Mouse (Mus musculus): Measurements from ENCODE around the gene Olfr1030. TPM values are rescaled to one million over a fixed set of nuclear protein-coding genes. Genes with fewer than 3 reads are reported as not detected.

Gene Olfr1030
- polyA plus RNA-seq (2015; fragmentation: Illumina TruSeq; extraction: RNeasy Lipid Tissue Mini Kit (QIAGEN cat#74804); ENCODE audit: low read depth, low replicate concordance), result not detected

GRCm38 (mm10) chr2:85978976-85979375 is at the start of gene Olfr1030:
TSS of gene Olfr1030 (plus strand) at chr2:85979276.

GRCm38 (mm10) chr2:85950137-85950536 is 28.9 kb upstream of the Olfr1030 start, which contains the start of gene Olfr1028:
TSS of gene Olfr1028 (plus strand) at chr2:85950437.

GRCm38 (mm10) chr2:85973595-85973994 is 5.5 kb upstream of the Olfr1030 start, which contains the start of gene Olfr1029:
TSS of gene Olfr1029 (plus strand) at chr2:85973895.

GRCm38 (mm10) chr2:85990004-85990403 is 10.9 kb downstream of the Olfr1030 start, which contains the start of gene Olfr1031:
TSS of gene Olfr1031 (plus strand) at chr2:85990304.

GRCm38 (mm10) chr2:86005240-86005639 is 26.2 kb downstream of the Olfr1030 start, which contains the start of gene Olfr1032:
TSS of gene Olfr1032 (plus strand) at chr2:86005540.

GRCm38 (mm10) chr2:86020406-86020805 is 41.3 kb downstream of the Olfr1030 start, which contains the start of gene Olfr1033:
TSS of gene Olfr1033 (plus strand) at chr2:86020633.

Other genes with a start within 250 kb of the Olfr1030 start
- not detected for gene Olfr1012, start 216.5 kb upstream of the Olfr1030 start, polyA plus RNA-seq (2015; fragmentation: Illumina TruSeq; extraction: RNeasy Lipid Tissue Mini Kit (QIAGEN cat#74804); ENCODE audit: low read depth, low replicate concordance)
- not detected for gene Olfr1013, start 212.2 kb upstream of the Olfr1030 start, polyA plus RNA-seq (2015; fragmentation: Illumina TruSeq; extraction: RNeasy Lipid Tissue Mini Kit (QIAGEN cat#74804); ENCODE audit: low read depth, low replicate concordance)
- gene Olfr1014, start 206.6 kb upstream of the Olfr1030 start, polyA plus RNA-seq (2015; fragmentation: Illumina TruSeq; extraction: RNeasy Lipid Tissue Mini Kit (QIAGEN cat#74804); ENCODE audit: low read depth, low replicate concordance), result not detected
- not detected for gene Olfr1015, start 197.3 kb upstream of the Olfr1030 start, polyA plus RNA-seq (2015; fragmentation: Illumina TruSeq; extraction: RNeasy Lipid Tissue Mini Kit (QIAGEN cat#74804); ENCODE audit: low read depth, low replicate concordance)
- gene Olfr1016, start 176.7 kb upstream of the Olfr1030 start, polyA plus RNA-seq (2015; fragmentation: Illumina TruSeq; extraction: RNeasy Lipid Tissue Mini Kit (QIAGEN cat#74804); ENCODE audit: low read depth, low replicate concordance), result not detected
- not detected for gene Olfr1018, start 160.8 kb upstream of the Olfr1030 start, polyA plus RNA-seq (2015; fragmentation: Illumina TruSeq; extraction: RNeasy Lipid Tissue Mini Kit (QIAGEN cat#74804); ENCODE audit: low read depth, low replicate concordance)
- not detected for gene Olfr1019, start 133.8 kb upstream of the Olfr1030 start, polyA plus RNA-seq (2015; fragmentation: Illumina TruSeq; extraction: RNeasy Lipid Tissue Mini Kit (QIAGEN cat#74804); ENCODE audit: low read depth, low replicate concordance)
- not detected for gene Olfr1020, start 132.2 kb upstream of the Olfr1030 start, polyA plus RNA-seq (2015; fragmentation: Illumina TruSeq; extraction: RNeasy Lipid Tissue Mini Kit (QIAGEN cat#74804); ENCODE audit: low read depth, low replicate concordance)
- not detected for gene Olfr1022, start 110.7 kb upstream of the Olfr1030 start, polyA plus RNA-seq (2015; fragmentation: Illumina TruSeq; extraction: RNeasy Lipid Tissue Mini Kit (QIAGEN cat#74804); ENCODE audit: low read depth, low replicate concordance)
- gene Olfr1023, start 93.6 kb upstream of the Olfr1030 start, polyA plus RNA-seq (2015; fragmentation: Illumina TruSeq; extraction: RNeasy Lipid Tissue Mini Kit (QIAGEN cat#74804); ENCODE audit: low read depth, low replicate concordance), result not detected
- gene Olfr1024, start 74.2 kb upstream of the Olfr1030 start, polyA plus RNA-seq (2015; fragmentation: Illumina TruSeq; extraction: RNeasy Lipid Tissue Mini Kit (QIAGEN cat#74804); ENCODE audit: low read depth, low replicate concordance), result not detected
- gene Olfr1025-ps1, start 64.1 kb upstream of the Olfr1030 start, polyA plus RNA-seq (2015; fragmentation: Illumina TruSeq; extraction: RNeasy Lipid Tissue Mini Kit (QIAGEN cat#74804); ENCODE audit: low read depth, low replicate concordance), result not detected
- gene Olfr1026, start 57.7 kb upstream of the Olfr1030 start, polyA plus RNA-seq (2015; fragmentation: Illumina TruSeq; extraction: RNeasy Lipid Tissue Mini Kit (QIAGEN cat#74804); ENCODE audit: low read depth, low replicate concordance), result not detected
- gene Olfr1028, start 28.8 kb upstream of the Olfr1030 start, polyA plus RNA-seq (2015; fragmentation: Illumina TruSeq; extraction: RNeasy Lipid Tissue Mini Kit (QIAGEN cat#74804); ENCODE audit: low read depth, low replicate concordance), result not detected
- not detected for gene Olfr1029, start 5.4 kb upstream of the Olfr1030 start, polyA plus RNA-seq (2015; fragmentation: Illumina TruSeq; extraction: RNeasy Lipid Tissue Mini Kit (QIAGEN cat#74804); ENCODE audit: low read depth, low replicate concordance)
- gene Olfr1031, start 11.0 kb downstream of the Olfr1030 start, polyA plus RNA-seq (2015; fragmentation: Illumina TruSeq; extraction: RNeasy Lipid Tissue Mini Kit (QIAGEN cat#74804); ENCODE audit: low read depth, low replicate concordance), result not detected
- gene Olfr1032, start 26.3 kb downstream of the Olfr1030 start, polyA plus RNA-seq (2015; fragmentation: Illumina TruSeq; extraction: RNeasy Lipid Tissue Mini Kit (QIAGEN cat#74804); ENCODE audit: low read depth, low replicate concordance), result not detected
- 0.13 TPM for gene Olfr1033, start 41.4 kb downstream of the Olfr1030 start, polyA plus RNA-seq (2015; fragmentation: Illumina TruSeq; extraction: RNeasy Lipid Tissue Mini Kit (QIAGEN cat#74804); ENCODE audit: low read depth, low replicate concordance)
- not detected for gene Olfr1034, start 66.6 kb downstream of the Olfr1030 start, polyA plus RNA-seq (2015; fragmentation: Illumina TruSeq; extraction: RNeasy Lipid Tissue Mini Kit (QIAGEN cat#74804); ENCODE audit: low read depth, low replicate concordance)
- gene Olfr1036, start 94.7 kb downstream of the Olfr1030 start, polyA plus RNA-seq (2015; fragmentation: Illumina TruSeq; extraction: RNeasy Lipid Tissue Mini Kit (QIAGEN cat#74804); ENCODE audit: low read depth, low replicate concordance), result not detected
- not detected for gene Olfr1037, start 108.1 kb downstream of the Olfr1030 start, polyA plus RNA-seq (2015; fragmentation: Illumina TruSeq; extraction: RNeasy Lipid Tissue Mini Kit (QIAGEN cat#74804); ENCODE audit: low read depth, low replicate concordance)
- not detected for gene Olfr1039, start 156.7 kb downstream of the Olfr1030 start, polyA plus RNA-seq (2015; fragmentation: Illumina TruSeq; extraction: RNeasy Lipid Tissue Mini Kit (QIAGEN cat#74804); ENCODE audit: low read depth, low replicate concordance)
- not detected for gene Olfr1040, start 167.5 kb downstream of the Olfr1030 start, polyA plus RNA-seq (2015; fragmentation: Illumina TruSeq; extraction: RNeasy Lipid Tissue Mini Kit (QIAGEN cat#74804); ENCODE audit: low read depth, low replicate concordance)
- gene Olfr1042, start 182.6 kb downstream of the Olfr1030 start, polyA plus RNA-seq (2015; fragmentation: Illumina TruSeq; extraction: RNeasy Lipid Tissue Mini Kit (QIAGEN cat#74804); ENCODE audit: low read depth, low replicate concordance), result not detected
- not detected for gene Olfr1043, start 188.2 kb downstream of the Olfr1030 start, polyA plus RNA-seq (2015; fragmentation: Illumina TruSeq; extraction: RNeasy Lipid Tissue Mini Kit (QIAGEN cat#74804); ENCODE audit: low read depth, low replicate concordance)
- not detected for gene Olfr1044, start 198.5 kb downstream of the Olfr1030 start, polyA plus RNA-seq (2015; fragmentation: Illumina TruSeq; extraction: RNeasy Lipid Tissue Mini Kit (QIAGEN cat#74804); ENCODE audit: low read depth, low replicate concordance)
- not detected for gene Olfr52, start 206.4 kb downstream of the Olfr1030 start, polyA plus RNA-seq (2015; fragmentation: Illumina TruSeq; extraction: RNeasy Lipid Tissue Mini Kit (QIAGEN cat#74804); ENCODE audit: low read depth, low replicate concordance)
- not detected for gene Olfr1045, start 223.7 kb downstream of the Olfr1030 start, polyA plus RNA-seq (2015; fragmentation: Illumina TruSeq; extraction: RNeasy Lipid Tissue Mini Kit (QIAGEN cat#74804); ENCODE audit: low read depth, low replicate concordance)
- gene Olfr1046, start 240.0 kb downstream of the Olfr1030 start, polyA plus RNA-seq (2015; fragmentation: Illumina TruSeq; extraction: RNeasy Lipid Tissue Mini Kit (QIAGEN cat#74804); ENCODE audit: low read depth, low replicate concordance), result not detected